Mouse (Mus musculus): ENCODE results near the gene Rag2. TPM values are rescaled to one million over a fixed set of nuclear protein-coding genes. Genes with fewer than 3 reads are reported as not detected.

Rag2 gene
- polyA plus RNA-seq, 1 experiment from 2014 or later = 0.16 TPM

DNA sequence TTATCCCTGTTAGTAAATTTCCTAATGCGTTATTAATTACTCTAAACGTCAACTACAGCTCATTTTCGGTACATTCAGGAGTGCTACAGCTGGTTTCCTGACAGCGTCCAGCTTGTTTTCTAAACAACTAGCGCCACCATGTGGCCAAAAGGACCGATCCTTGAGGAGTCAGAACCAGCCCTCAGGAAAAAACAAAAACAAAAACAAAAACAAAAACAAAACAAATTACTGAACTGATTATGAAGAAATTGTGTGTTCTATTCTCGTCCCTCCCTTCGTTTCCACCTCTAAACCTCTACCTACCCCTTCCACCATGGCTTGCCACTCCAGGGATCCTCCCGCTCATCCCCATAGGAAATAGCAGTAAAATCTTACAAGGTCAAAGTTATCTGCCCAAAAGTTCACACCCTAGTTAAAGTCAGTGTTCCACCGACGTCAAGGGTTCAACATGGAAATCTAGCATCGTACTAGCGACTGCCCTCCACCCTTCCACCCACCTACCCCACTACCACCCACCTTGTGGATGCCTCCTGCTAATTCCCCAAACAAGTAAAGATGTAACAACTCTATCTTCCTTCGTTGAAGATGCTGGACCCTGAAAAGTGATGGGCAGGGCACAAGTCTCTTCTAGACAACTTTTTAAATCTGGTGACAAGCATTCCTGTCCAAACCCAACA lies 28.5 kb downstream of the Rag2 start:
- peak overlapping the region; percentile 67 for H3K9ac ChIP-seq
- WGBS = 18% methylated on average over 14 of the region's 14 CpGs

DNA sequence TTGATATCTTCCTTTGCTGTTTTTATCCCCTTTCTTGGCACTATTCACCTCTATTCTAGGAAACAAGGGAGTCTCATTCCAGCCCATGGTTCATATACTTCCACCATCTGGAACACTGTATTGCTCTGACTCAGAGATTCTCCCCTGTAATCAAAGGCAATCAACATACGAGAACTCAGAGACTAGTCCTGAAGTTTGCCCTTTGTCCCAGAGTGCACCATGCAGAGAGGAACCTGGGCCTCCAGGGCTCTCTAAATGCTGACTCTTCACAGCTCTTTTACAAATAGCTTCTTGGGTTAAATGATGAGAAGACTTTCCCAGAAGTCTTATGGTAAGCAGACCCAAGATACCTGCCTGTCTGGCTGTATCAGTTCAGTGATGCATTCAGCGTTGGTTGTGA lies 36.0 kb downstream of the Rag2 start:
- no peak overlapping the region for H3K4me3 ChIP-seq
- H3K27me3 ChIP-seq (replicated peaks) = peaks cover 1% of the 10 kb centered on the region
- H3K27ac ChIP-seq (replicated peaks) = no peak overlapping the region
- no peak overlapping the region for H3K9ac ChIP-seq
- no peak overlapping the region for H3K4me2 ChIP-seq
- H3K36me3 ChIP-seq = no peaks in the 10 kb centered on the region
- H3K4me1 ChIP-seq = no peaks in the 10 kb centered on the region
- H3K9me3 ChIP-seq = no peaks in the 10 kb centered on the region
- WGBS = 59% methylated on average over 2 of the region's 2 CpGs
- no peak for ATAC-seq (ENCODE audit: extremely low read depth, insufficient number of reproducible peaks, low FRiP score, low TSS enrichment)

More for the DNA sequence above, 28.5 kb downstream of the Rag2 start:
- peak overlapping the region; percentile 76 for H3K4me2 ChIP-seq
- peak overlapping the region; percentile 47 for H3K4me3 ChIP-seq
- 0 out of 2 replicates have a peak, but pooled peaks cover 3% of the 10 kb centered on the region for H3K4me1 ChIP-seq
- no peaks in the 10 kb centered on the region for H3K36me3 ChIP-seq
- H3K27me3 ChIP-seq (replicated peaks) = peaks cover 12% of the 10 kb centered on the region
- ATAC-seq (ENCODE audit: extremely low read depth, insufficient number of reproducible peaks, low FRiP score, low TSS enrichment) = no peak
- H3K9me3 ChIP-seq = no peaks in the 10 kb centered on the region
- no peak overlapping the region for H3K27ac ChIP-seq (replicated peaks)

DNA sequence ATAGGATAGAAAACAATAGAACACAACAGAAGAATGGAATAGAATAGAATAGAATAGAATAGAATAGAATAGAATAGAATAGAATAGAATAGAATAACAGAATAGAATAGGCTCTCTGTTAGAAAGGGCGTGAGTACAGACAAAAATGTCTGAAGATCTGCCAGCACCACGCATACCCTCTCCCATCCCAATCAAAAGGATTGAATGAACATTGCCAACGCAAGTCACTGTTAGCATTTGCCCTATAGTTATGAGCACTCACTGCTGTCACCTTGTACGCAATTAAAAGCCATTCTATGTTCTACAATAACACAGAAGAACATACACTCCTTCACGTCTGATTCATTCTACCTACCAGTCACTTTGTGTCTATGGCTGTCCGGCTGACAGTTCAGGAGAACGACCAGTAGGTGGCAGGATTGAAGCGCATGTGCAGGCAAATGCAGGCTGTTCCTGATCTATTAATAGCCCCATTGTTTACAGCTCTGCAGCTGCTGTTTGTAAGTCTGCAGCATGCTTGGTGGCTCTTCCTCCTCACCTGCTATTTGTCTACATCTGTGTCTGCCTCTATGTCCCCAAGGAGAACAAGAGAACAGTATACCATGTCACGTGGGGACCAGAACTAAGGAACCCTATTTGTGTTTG lies 40.7 kb downstream of the Rag2 start:
- Histone ChIP-seq H3K9ac (no peak overlapping the region), H3K9me3 (no peaks in the 10 kb centered on the region), H3K36me3 (no peaks in the 10 kb centered on the region), H3K4me3 (no peak overlapping the region), H3K27ac (replicated peaks) (no peak overlapping the region), H3K4me2 (no peak overlapping the region), H3K4me1 (no peaks in the 10 kb centered on the region), H3K27me3 (replicated peaks) (no peaks in the 10 kb centered on the region)
- ATAC-seq (ENCODE audit: extremely low read depth, insufficient number of reproducible peaks, low FRiP score, low TSS enrichment) = no peak
- WGBS = 20% methylated on average over 9 of the region's 9 CpGs

DNA sequence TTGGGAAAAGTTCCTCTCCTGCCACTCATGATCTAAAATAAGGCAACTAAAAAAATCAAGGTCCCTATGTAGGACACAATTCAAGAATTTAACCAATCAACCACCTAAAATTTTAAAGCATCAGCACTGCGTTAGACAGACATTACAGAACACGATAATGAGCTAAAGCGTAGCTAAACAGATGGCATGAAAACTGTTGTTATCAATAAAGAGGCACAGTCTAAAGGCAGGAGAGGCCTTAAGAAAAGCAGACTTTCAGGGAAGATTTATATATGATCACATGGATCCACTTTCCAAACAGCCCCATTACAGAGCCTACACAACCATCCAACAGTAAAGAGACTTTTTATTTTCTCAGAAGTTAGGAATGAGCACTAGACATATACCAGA lies 41.2 kb downstream of the Rag2 start:
- Histone ChIP-seq H3K36me3 (no peaks in the 10 kb centered on the region), H3K4me1 (no peaks in the 10 kb centered on the region), H3K27me3 (replicated peaks) (no peaks in the 10 kb centered on the region), H3K9ac (no peak overlapping the region), H3K9me3 (no peaks in the 10 kb centered on the region), H3K4me3 (no peak overlapping the region), H3K4me2 (no peak overlapping the region), H3K27ac (replicated peaks) (no peak overlapping the region)
- WGBS = 85% methylated on average over 3 of the region's 3 CpGs
- no peak for ATAC-seq (ENCODE audit: extremely low read depth, insufficient number of reproducible peaks, low FRiP score, low TSS enrichment)

DNA sequence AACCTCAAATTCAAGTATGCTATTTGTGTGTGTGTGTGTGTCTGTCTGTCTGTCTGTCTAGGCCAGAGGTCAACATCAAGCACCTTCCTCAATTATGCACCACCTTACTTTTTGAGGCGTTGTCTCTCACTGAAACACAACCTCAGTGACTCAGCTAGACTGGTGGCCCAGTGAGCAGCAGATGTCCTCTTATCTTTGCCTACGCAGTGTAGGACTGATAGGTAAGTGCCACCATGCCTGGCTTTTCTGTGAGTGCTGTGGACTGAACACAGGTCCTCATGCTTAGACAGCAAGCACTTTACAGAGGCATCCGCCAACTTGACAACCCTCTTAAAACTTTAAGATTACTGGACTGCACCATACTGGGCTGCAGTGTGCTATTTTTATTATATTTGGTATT lies 44.2 kb downstream of the Rag2 start:
- no peak overlapping the region for H3K4me2 ChIP-seq
- H3K36me3 ChIP-seq = no peaks in the 10 kb centered on the region
- H3K9me3 ChIP-seq = no peaks in the 10 kb centered on the region
- 59% methylated on average over 3 of the region's 3 CpGs for WGBS
- ATAC-seq (ENCODE audit: extremely low read depth, insufficient number of reproducible peaks, low FRiP score, low TSS enrichment) = no peak
- H3K27me3 ChIP-seq (replicated peaks) = peaks cover 20% of the 10 kb centered on the region
- H3K4me1 ChIP-seq = no peaks in the 10 kb centered on the region
- no peak overlapping the region for H3K4me3 ChIP-seq
- H3K27ac ChIP-seq (replicated peaks) = no peak overlapping the region
- H3K9ac ChIP-seq = no peak overlapping the region

DNA sequence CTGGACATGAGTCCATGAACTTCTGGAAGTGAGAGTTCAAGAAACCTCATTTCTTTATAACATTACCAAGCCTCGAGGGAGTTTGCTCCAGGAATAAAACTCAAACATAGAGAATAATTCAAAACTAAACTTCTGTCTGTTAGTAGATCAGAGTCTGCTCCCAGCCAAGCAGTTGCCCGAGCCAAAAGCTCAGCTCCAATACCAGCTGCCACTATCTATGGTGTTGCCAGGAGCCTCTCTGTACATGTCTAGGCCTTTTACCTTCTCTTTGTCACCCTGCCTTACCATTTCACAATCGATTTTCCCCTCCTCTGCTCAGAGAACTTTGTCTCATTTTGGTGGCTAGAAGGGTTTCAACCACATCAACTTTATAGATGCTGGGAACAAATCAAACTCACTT lies 49.0 kb downstream of the Rag2 start:
- no peak for ATAC-seq (ENCODE audit: extremely low read depth, insufficient number of reproducible peaks, low FRiP score, low TSS enrichment)
- no peak overlapping the region for H3K27ac ChIP-seq (replicated peaks)
- no peaks in the 10 kb centered on the region for H3K4me1 ChIP-seq
- no peaks in the 10 kb centered on the region for H3K9me3 ChIP-seq
- WGBS = 60% methylated on average over 3 of the region's 3 CpGs
- H3K36me3 ChIP-seq = no peaks in the 10 kb centered on the region
- H3K9ac ChIP-seq = no peak overlapping the region
- H3K4me3 ChIP-seq = no peak overlapping the region
- H3K4me2 ChIP-seq = no peak overlapping the region
- peaks cover 43% of the 10 kb centered on the region for H3K27me3 ChIP-seq (replicated peaks)

DNA sequence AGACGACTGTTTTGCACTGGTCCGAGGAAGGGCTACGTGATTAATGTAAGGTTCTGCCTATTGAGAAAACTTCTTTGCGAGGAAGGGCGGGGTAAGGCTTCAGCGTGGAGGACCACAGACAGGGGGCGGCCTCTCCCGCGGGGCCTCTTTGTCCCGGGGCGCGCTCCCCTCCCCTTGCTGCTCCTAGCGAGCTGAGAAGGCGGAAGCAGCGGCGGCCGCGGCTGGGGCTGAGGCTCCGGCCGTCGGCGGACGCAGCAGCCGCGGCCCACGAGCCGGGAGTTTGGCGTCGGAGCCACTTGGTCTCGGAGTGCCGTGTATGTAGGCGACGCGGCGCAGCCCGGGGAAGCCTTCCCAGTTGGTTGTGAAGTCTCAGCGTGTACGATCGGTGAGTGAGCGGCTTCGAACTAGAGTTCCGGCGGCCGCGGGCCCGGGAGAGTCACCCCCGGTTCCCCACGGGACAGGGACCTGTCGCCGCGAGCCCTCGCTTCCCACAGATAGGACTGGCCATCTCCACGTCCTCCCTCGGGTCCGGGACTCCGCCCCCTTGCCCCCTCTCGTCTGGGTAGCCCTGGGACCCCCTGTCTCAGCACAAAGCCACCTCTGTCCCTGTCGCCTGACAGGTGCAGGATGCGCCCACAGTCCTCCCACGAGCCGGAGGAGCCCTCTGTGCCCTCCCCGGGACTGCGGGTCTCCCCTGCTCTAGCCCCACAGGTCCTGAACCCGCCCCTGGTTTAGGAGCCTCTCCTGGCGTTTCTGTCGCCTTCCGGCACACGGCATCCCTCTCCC lies 53.9 kb downstream of the Rag2 start, which contains the start of gene Traf6:
Gene Traf6, plus strand, starts transcription at position 194 of the 786 bp plus-strand sequence.
- ATAC-seq (ENCODE audit: extremely low read depth, insufficient number of reproducible peaks, low FRiP score, low TSS enrichment) = peak; percentile 71
- H3K4me3 ChIP-seq = peak within 1 kb of the TSS; percentile 90
- H3K27ac ChIP-seq (replicated peaks) = peak within 1 kb of the TSS; percentile 2; the same call in 1 of the 2 replicates
- 0 out of 2 replicates have a peak, but pooled peaks cover 4% of the 10 kb centered on the region for H3K36me3 ChIP-seq
- H3K27me3 ChIP-seq (replicated peaks) = peaks cover 26% of the 10 kb centered on the region
- no peaks in the 10 kb centered on the region for H3K9me3 ChIP-seq
- whole genome bisulfite sequencing = under 1% methylated on average over 65 of the region's 68 CpGs
- peaks cover 7% of the 10 kb centered on the region for H3K4me1 ChIP-seq
- peak within 1 kb of the TSS; percentile 89 for H3K4me2 ChIP-seq
- peak within 1 kb of the TSS; percentile 94 for H3K9ac ChIP-seq

DNA sequence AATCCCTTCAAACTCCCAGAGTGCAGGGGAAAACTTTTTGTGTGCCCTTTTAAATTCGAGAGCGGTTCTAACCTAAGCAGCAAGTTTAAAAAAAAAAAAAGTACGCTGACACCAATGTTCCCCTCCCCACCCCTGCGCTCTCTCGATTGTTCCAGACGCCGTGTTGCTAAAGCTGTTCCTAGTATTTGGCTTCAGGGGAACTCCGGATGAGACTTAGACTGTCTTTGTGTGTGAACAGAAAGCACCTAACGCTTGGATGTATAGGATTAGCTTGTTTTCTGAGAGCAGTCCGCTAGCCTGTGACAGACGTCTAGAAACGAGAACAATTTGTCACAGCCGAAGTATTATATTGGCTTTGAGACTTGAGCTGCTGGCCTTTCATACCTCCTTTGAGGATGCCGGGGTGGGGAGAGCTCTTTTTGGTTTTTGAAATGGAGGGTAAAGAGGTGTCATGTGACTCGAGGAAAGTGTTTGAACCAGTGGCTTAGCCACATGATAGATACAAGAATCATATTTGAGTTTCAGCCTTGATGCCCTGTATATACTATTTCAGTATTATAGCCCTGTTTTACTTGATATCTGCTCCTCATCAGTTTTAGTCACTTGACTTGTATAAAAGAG lies 54.8 kb downstream of the Rag2 start:
- WGBS = 7% methylated on average over 15 of the region's 15 CpGs
- peak overlapping the region; percentile 94 for H3K9ac ChIP-seq
- no peak overlapping the region for H3K27ac ChIP-seq (replicated peaks)
- no peaks in the 10 kb centered on the region for H3K9me3 ChIP-seq
- peak overlapping the region; percentile 90 for H3K4me3 ChIP-seq
- H3K27me3 ChIP-seq (replicated peaks) = peaks cover 18% of the 10 kb centered on the region; the same call in 1 of the 2 replicates
- peaks cover 7% of the 10 kb centered on the region for H3K4me1 ChIP-seq
- H3K4me2 ChIP-seq = peak overlapping the region; percentile 89
- no peak for ATAC-seq (ENCODE audit: extremely low read depth, insufficient number of reproducible peaks, low FRiP score, low TSS enrichment)
- peaks cover 4% of the 10 kb centered on the region; the same call in 1 of the 2 replicates for H3K36me3 ChIP-seq

Other genes starting within 250 kb of the Rag2 start
- gene Rag1, start 24.8 kb downstream of the Rag2 start, polyA plus RNA-seq (2015; fragmentation: Nextera tagmentation; extraction: Ambion mirVana) = 0.11 TPM in 1 of 2 replicates, not detected in the other
- 49.1 and 60.0 TPM in 2 replicates for gene B230118H07Rik, start 24.8 kb downstream of the Rag2 start, polyA plus RNA-seq (2015; fragmentation: Nextera tagmentation; extraction: Ambion mirVana)
- 4.6 and 4.8 TPM in 2 replicates for gene Traf6, start 53.7 kb downstream of the Rag2 start, polyA plus RNA-seq (2015; fragmentation: Nextera tagmentation; extraction: Ambion mirVana)

All from heart, embryonic 13.5 days (tissue).